Mouse (Mus musculus) gastrocnemius, postnatal 25 days (tissue): ENCODE measurements around the gene Nav1. TPM values are rescaled to one million over a fixed set of nuclear protein-coding genes. Genes with fewer than 3 reads are reported as not detected.

Experiments used
- DNase-seq: peaks from one replicate; pipeline ENCODE4 v3.0.0; 2022
- microRNA-seq, 2 experiments: library from miRNA; unstranded; fragments of <30 nt; microRNA quantifications; one replicate each; pipeline ENCODE4 v1.2.0; 2021; ENCODE audit warnings: borderline replicate concordance in 2 of 2
- total RNA-seq, 2 experiments: library from RNA; stranded (reverse); gene quantifications; 1 replicate in 1 of 2; 2 replicates in 1 of 2; pipeline ENCODE4 v1.2.3; 2021

Nav1 gene
- total RNA-seq, 2 experiments from 2014 or later = 7.9 to 11.1 TPM

GRCm38 (mm10) chr1:135440986-135441385 is 166.1 kb downstream of the Nav1 start:
- DNase-seq = no peak

- no peak for DNase-seq
Observed at GRCm38 (mm10) chr1:135438801-135439200, 168.3 kb downstream of the Nav1 start.

GRCm38 (mm10) chr1:135435823-135436222 is 171.3 kb downstream of the Nav1 start:
- peak; percentile 51 for DNase-seq

GRCm38 (mm10) chr1:135430669-135431017 is 176.5 kb downstream of the Nav1 start:
- DNase-seq = no peak

- DNase-seq = peak; percentile 92
Observed at GRCm38 (mm10) chr1:135429901-135430668, 177.0 kb downstream of the Nav1 start, which contains the start of gene Ipo9. Gene Ipo9 (minus strand): TSS chr1:135430499.

- no peak for DNase-seq
Observed at GRCm38 (mm10) chr1:135427390-135427789, 179.7 kb downstream of the Nav1 start.

GRCm38 (mm10) chr1:135426645-135427044 is 180.4 kb downstream of the Nav1 start:
- no peak for DNase-seq

- DNase-seq = no peak
Observed at GRCm38 (mm10) chr1:135422772-135423171, 184.3 kb downstream of the Nav1 start.

- DNase-seq = no peak
Observed at GRCm38 (mm10) chr1:135413996-135414395, 193.1 kb downstream of the Nav1 start.

GRCm38 (mm10) chr1:135412130-135412529 is 195.0 kb downstream of the Nav1 start:
- DNase-seq = no peak

GRCm38 (mm10) chr1:135410967-135411366 is 196.1 kb downstream of the Nav1 start:
- peak; percentile 71 for DNase-seq

- DNase-seq = no peak
Observed at GRCm38 (mm10) chr1:135408973-135409372, 198.1 kb downstream of the Nav1 start.

GRCm38 (mm10) chr1:135405356-135405755 is 201.7 kb downstream of the Nav1 start:
- no peak for DNase-seq

GRCm38 (mm10) chr1:135401452-135402110 is 205.5 kb downstream of the Nav1 start:
- no peak for DNase-seq

- no peak for DNase-seq
Observed at GRCm38 (mm10) chr1:135399466-135399865, 207.6 kb downstream of the Nav1 start.

GRCm38 (mm10) chr1:135385161-135385560 is 221.9 kb downstream of the Nav1 start:
- no peak for DNase-seq

Small RNAs within 50 kb of the gene (microRNA-seq; reads per million reads assigned to microRNA genes)
- 0 to 0.26 reads per million in 2 experiments for gene Mir1231

Other genes starting within 250 kb of the Nav1 start
- gene Shisa4, start 232.1 kb downstream of the Nav1 start, total RNA-seq = 100 to 1,000 TPM; 236 to 261 TPM
- gene Ipo9, start 176.8 kb downstream of the Nav1 start, total RNA-seq = 10 to 100 TPM; 26.0 to 29.0 TPM
- 10 to 100 TPM; 24.8 to 41.1 TPM for gene Csrp1, start 112.8 kb upstream of the Nav1 start, total RNA-seq
- gene Phlda3, start 158.8 kb upstream of the Nav1 start, total RNA-seq = 100 to 1,000 TPM in 1 of 2 experiments, 10 to 100 TPM in 1; 56.9 to 161 TPM
- 100 to 1,000 TPM in 1 of 2 experiments, 10 to 100 TPM in 1; 73.2 to 356 TPM for gene Tnni1, start 172.1 kb upstream of the Nav1 start, total RNA-seq
- not detected for gene Lad1, start 211.3 kb upstream of the Nav1 start, total RNA-seq
- gene Tnnt2, start 229.1 kb upstream of the Nav1 start, total RNA-seq = 1 to 10 TPM; 6.2 to 8.4 TPM